Mouse (Mus musculus): ENCODE measurements around the gene Camk1d. TPM values are rescaled to one million over a fixed set of nuclear protein-coding genes. Genes with fewer than 3 reads are reported as not detected.

The Camk1d gene
- polyA plus RNA-seq, 1 experiment from 2014 or later = 1.5 TPM

- 24% methylated on average over 12 of the region's 12 CpGs for WGBS
- H3K36me3 ChIP-seq (ENCODE audit: insufficient read depth, low read length) = no peaks in the 10 kb centered on the region
- no peak for ATAC-seq (ENCODE audit: low FRiP score, low TSS enrichment)
- H3K27ac ChIP-seq (ENCODE audit: low read length) = no peak overlapping the region
- no peaks in the 10 kb centered on the region for H3K27me3 ChIP-seq (ENCODE audit: insufficient read depth, low read length)
- H3K9me3 ChIP-seq (ENCODE audit: low read length) = no peaks in the 10 kb centered on the region
- H3K4me2 ChIP-seq (replicated peaks; ENCODE audit: low read depth, low read length) = 0 out of 2 replicates have a peak overlapping the region, but pooled peaks have one; percentile 4
- H3K4me1 ChIP-seq (ENCODE audit: insufficient read depth, low read length) = peaks cover 5% of the 10 kb centered on the region; the same call in 1 of the 2 replicates
- no peak overlapping the region for H3K4me3 ChIP-seq (ENCODE audit: low read length)
- H3K9ac ChIP-seq (replicated peaks; ENCODE audit: low read length) = no peak overlapping the region
Measured at GRCm38 (mm10) chr2:5596882-5597281, 117.4 kb downstream of the Camk1d start.

GRCm38 (mm10) chr2:5595356-5596191 lies 118.7 kb downstream of the Camk1d start:
- Histone ChIP-seq H3K36me3 (ENCODE audit: insufficient read depth, low read length) (no peaks in the 10 kb centered on the region), H3K9ac (replicated peaks; ENCODE audit: low read length) (no peak overlapping the region), H3K4me3 (ENCODE audit: low read length) (no peak overlapping the region), H3K4me2 (replicated peaks; ENCODE audit: low read depth, low read length) (no peak overlapping the region), H3K27me3 (ENCODE audit: insufficient read depth, low read length) (no peaks in the 10 kb centered on the region), H3K27ac (ENCODE audit: low read length) (no peak overlapping the region), H3K4me1 (ENCODE audit: insufficient read depth, low read length) (no peaks in the 10 kb centered on the region), H3K9me3 (ENCODE audit: low read length) (no peaks in the 10 kb centered on the region)
- 89% methylated on average over 8 of the region's 8 CpGs for WGBS
- no peak for ATAC-seq (ENCODE audit: low FRiP score, low TSS enrichment)

GRCm38 (mm10) chr2:5592461-5593136 lies 121.7 kb downstream of the Camk1d start:
- Histone ChIP-seq H3K36me3 (ENCODE audit: insufficient read depth, low read length) (no peaks in the 10 kb centered on the region), H3K9ac (replicated peaks; ENCODE audit: low read length) (no peak overlapping the region), H3K4me3 (ENCODE audit: low read length) (no peak overlapping the region), H3K27me3 (ENCODE audit: insufficient read depth, low read length) (no peaks in the 10 kb centered on the region), H3K27ac (ENCODE audit: low read length) (no peak overlapping the region), H3K4me2 (replicated peaks; ENCODE audit: low read depth, low read length) (no peak overlapping the region), H3K9me3 (ENCODE audit: low read length) (no peaks in the 10 kb centered on the region), H3K4me1 (ENCODE audit: insufficient read depth, low read length) (no peaks in the 10 kb centered on the region)
- no peak for ATAC-seq (ENCODE audit: low FRiP score, low TSS enrichment)
- 80% methylated on average over 6 of the region's 6 CpGs for WGBS

- no peaks in the 10 kb centered on the region for H3K36me3 ChIP-seq (ENCODE audit: insufficient read depth, low read length)
- ATAC-seq (ENCODE audit: low FRiP score, low TSS enrichment) = no peak
- H3K9me3 ChIP-seq (ENCODE audit: low read length) = no peaks in the 10 kb centered on the region
- no peak overlapping the region for H3K9ac ChIP-seq (replicated peaks; ENCODE audit: low read length)
- H3K4me3 ChIP-seq (ENCODE audit: low read length) = no peak overlapping the region
- H3K4me1 ChIP-seq (ENCODE audit: insufficient read depth, low read length) = no peaks in the 10 kb centered on the region
- no peaks in the 10 kb centered on the region for H3K27me3 ChIP-seq (ENCODE audit: insufficient read depth, low read length)
- H3K4me2 ChIP-seq (replicated peaks; ENCODE audit: low read depth, low read length) = no peak overlapping the region
- 70% methylated on average over 5 of the region's 5 CpGs for WGBS
- H3K27ac ChIP-seq (ENCODE audit: low read length) = no peak overlapping the region
Measured at GRCm38 (mm10) chr2:5590074-5590473, 124.2 kb downstream of the Camk1d start.

- WGBS = 88% methylated on average over 5 of the region's 5 CpGs
- no peak overlapping the region for H3K4me3 ChIP-seq (ENCODE audit: low read length)
- H3K27me3 ChIP-seq (ENCODE audit: insufficient read depth, low read length) = no peaks in the 10 kb centered on the region
- no peak overlapping the region for H3K9ac ChIP-seq (replicated peaks; ENCODE audit: low read length)
- ATAC-seq (ENCODE audit: low FRiP score, low TSS enrichment) = no peak
- no peak overlapping the region for H3K4me2 ChIP-seq (replicated peaks; ENCODE audit: low read depth, low read length)
- H3K9me3 ChIP-seq (ENCODE audit: low read length) = no peaks in the 10 kb centered on the region
- no peak overlapping the region for H3K27ac ChIP-seq (ENCODE audit: low read length)
- H3K4me1 ChIP-seq (ENCODE audit: insufficient read depth, low read length) = no peaks in the 10 kb centered on the region
- no peaks in the 10 kb centered on the region for H3K36me3 ChIP-seq (ENCODE audit: insufficient read depth, low read length)
Measured at GRCm38 (mm10) chr2:5589163-5589562, 125.2 kb downstream of the Camk1d start.

GRCm38 (mm10) chr2:5588329-5588982 lies 125.9 kb downstream of the Camk1d start:
- H3K36me3 ChIP-seq (ENCODE audit: insufficient read depth, low read length) = no peaks in the 10 kb centered on the region
- H3K4me2 ChIP-seq (replicated peaks; ENCODE audit: low read depth, low read length) = no peak overlapping the region
- H3K4me3 ChIP-seq (ENCODE audit: low read length) = no peak overlapping the region
- no peaks in the 10 kb centered on the region for H3K9me3 ChIP-seq (ENCODE audit: low read length)
- no peak overlapping the region for H3K27ac ChIP-seq (ENCODE audit: low read length)
- H3K9ac ChIP-seq (replicated peaks; ENCODE audit: low read length) = no peak overlapping the region
- H3K4me1 ChIP-seq (ENCODE audit: insufficient read depth, low read length) = no peaks in the 10 kb centered on the region
- no peak for ATAC-seq (ENCODE audit: low FRiP score, low TSS enrichment)
- 77% methylated on average over 8 of the region's 8 CpGs for WGBS
- H3K27me3 ChIP-seq (ENCODE audit: insufficient read depth, low read length) = no peaks in the 10 kb centered on the region

- H3K9me3 ChIP-seq (ENCODE audit: low read length) = no peaks in the 10 kb centered on the region
- no peak overlapping the region for H3K9ac ChIP-seq (replicated peaks; ENCODE audit: low read length)
- H3K27me3 ChIP-seq (ENCODE audit: insufficient read depth, low read length) = no peaks in the 10 kb centered on the region
- no peaks in the 10 kb centered on the region for H3K4me1 ChIP-seq (ENCODE audit: insufficient read depth, low read length)
- no peak overlapping the region for H3K4me2 ChIP-seq (replicated peaks; ENCODE audit: low read depth, low read length)
- no peaks in the 10 kb centered on the region for H3K36me3 ChIP-seq (ENCODE audit: insufficient read depth, low read length)
- 75% methylated on average over 6 of the region's 6 CpGs for WGBS
- ATAC-seq (ENCODE audit: low FRiP score, low TSS enrichment) = no peak
- H3K4me3 ChIP-seq (ENCODE audit: low read length) = no peak overlapping the region
- no peak overlapping the region for H3K27ac ChIP-seq (ENCODE audit: low read length)
Measured at GRCm38 (mm10) chr2:5584318-5585027, 129.8 kb downstream of the Camk1d start.

GRCm38 (mm10) chr2:5579391-5579790 lies 134.9 kb downstream of the Camk1d start:
- Histone ChIP-seq H3K36me3 (ENCODE audit: insufficient read depth, low read length) (no peaks in the 10 kb centered on the region), H3K27me3 (ENCODE audit: insufficient read depth, low read length) (no peaks in the 10 kb centered on the region), H3K9me3 (ENCODE audit: low read length) (no peaks in the 10 kb centered on the region), H3K9ac (replicated peaks; ENCODE audit: low read length) (no peak overlapping the region), H3K4me3 (ENCODE audit: low read length) (no peak overlapping the region), H3K4me2 (replicated peaks; ENCODE audit: low read depth, low read length) (no peak overlapping the region), H3K4me1 (ENCODE audit: insufficient read depth, low read length) (no peaks in the 10 kb centered on the region), H3K27ac (ENCODE audit: low read length) (no peak overlapping the region)
- ATAC-seq (ENCODE audit: low FRiP score, low TSS enrichment) = no peak
- 41% methylated on average over 4 of the region's 4 CpGs for WGBS

GRCm38 (mm10) chr2:5577399-5578129 lies 136.8 kb downstream of the Camk1d start:
- WGBS = 69% methylated on average over 9 of the region's 9 CpGs
- H3K4me1 ChIP-seq (ENCODE audit: insufficient read depth, low read length) = no peaks in the 10 kb centered on the region
- H3K27me3 ChIP-seq (ENCODE audit: insufficient read depth, low read length) = no peaks in the 10 kb centered on the region
- no peaks in the 10 kb centered on the region for H3K9me3 ChIP-seq (ENCODE audit: low read length)
- H3K4me2 ChIP-seq (replicated peaks; ENCODE audit: low read depth, low read length) = no peak overlapping the region
- no peaks in the 10 kb centered on the region for H3K36me3 ChIP-seq (ENCODE audit: insufficient read depth, low read length)
- ATAC-seq (ENCODE audit: low FRiP score, low TSS enrichment) = no peak
- no peak overlapping the region for H3K9ac ChIP-seq (replicated peaks; ENCODE audit: low read length)
- H3K4me3 ChIP-seq (ENCODE audit: low read length) = no peak overlapping the region
- H3K27ac ChIP-seq (ENCODE audit: low read length) = no peak overlapping the region
